In genomic region chr6:84619166-84619565, GRCm38 (mm10) we compare ENCODE assay signal across 36 mouse cellular contexts. TPM values are rescaled to one million over a fixed set of nuclear protein-coding genes. Genes with fewer than 3 reads are reported as not detected.
"Had no signal": no experiment of that assay in that cellular context is flagged by ENCODE, and none has a peak within 500 bp of the region (broad histone marks: within the 10 kb centered on the region; RNA-seq: fewer than 3 reads in every experiment).

No protein-coding gene starts in this region.

- ATAC-seq: liver, embryonic 12.5 days; liver, postnatal 0 days; lung, postnatal 0 days; midbrain, embryonic 13.5 days; midbrain, embryonic 15.5 days; midbrain, embryonic 16.5 days had no signal

- H3K4me2 ChIP-seq: limb, embryonic 12.5 days; limb, embryonic 13.5 days; limb, embryonic 15.5 days; liver, embryonic 11.5 days; liver, embryonic 12.5 days; liver, embryonic 13.5 days; liver, embryonic 15.5 days; lung, embryonic 14.5 days; lung, embryonic 15.5 days; midbrain, embryonic 11.5 days; midbrain, embryonic 12.5 days; midbrain, embryonic 13.5 days; midbrain, embryonic 15.5 days; neural tube, embryonic 12.5 days had no signal

- H3K4me3 ChIP-seq: limb, embryonic 10.5 days; limb, embryonic 12.5 days; limb, embryonic 13.5 days; limb, embryonic 15.5 days; liver, embryonic 12.5 days; liver, embryonic 13.5 days; liver, embryonic 15.5 days; lung, embryonic 15.5 days; megakaryocyte, embryonic 14.5 days; midbrain, embryonic 10.5 days; midbrain, embryonic 12.5 days; midbrain, embryonic 13.5 days; midbrain, embryonic 15.5 days; myocyte; neural tube, embryonic 12.5 days had no signal

- DNase-seq: left cerebral cortex, postnatal 4 days; liver; liver, embryonic 13.5 days; liver, postnatal 0 days; lung, adult 18-20 months; lung, adult 2 months; lung, embryonic 14.5 days; lung, postnatal 10 days; lung, postnatal 14 days; lung, postnatal 36 days; lung, postnatal 4 days; midbrain, embryonic 14.5 days had no signal

- H3K36me3 ChIP-seq: limb, embryonic 10.5 days; liver, embryonic 12.5 days; liver, embryonic 13.5 days; liver, embryonic 15.5 days; lung, embryonic 15.5 days; midbrain, embryonic 15.5 days had no signal

- H3K9ac ChIP-seq: limb, embryonic 12.5 days; limb, embryonic 13.5 days; limb, embryonic 15.5 days; liver, embryonic 12.5 days; liver, embryonic 13.5 days; liver, embryonic 14.5 days; liver, embryonic 15.5 days; liver, postnatal 0 days; lung, embryonic 14.5 days; lung, embryonic 15.5 days; midbrain, embryonic 12.5 days; midbrain, embryonic 13.5 days; midbrain, embryonic 15.5 days; neural tube, embryonic 12.5 days had no signal

- H3K9me3 ChIP-seq: limb, embryonic 10.5 days; limb, embryonic 12.5 days; limb, embryonic 13.5 days; limb, embryonic 15.5 days; liver, embryonic 12.5 days; liver, embryonic 13.5 days; liver, embryonic 15.5 days; lung, embryonic 15.5 days; megakaryocyte, embryonic 14.5 days; midbrain, embryonic 10.5 days; midbrain, embryonic 12.5 days; midbrain, embryonic 13.5 days; midbrain, embryonic 15.5 days; neural tube, embryonic 12.5 days had no signal

- H3K27ac ChIP-seq: limb, embryonic 10.5 days; limb, embryonic 12.5 days; limb, embryonic 13.5 days; limb, embryonic 15.5 days; liver, embryonic 12.5 days; liver, embryonic 13.5 days; liver, embryonic 14.5 days; liver, embryonic 15.5 days; lung, embryonic 15.5 days; macrophage; midbrain, embryonic 10.5 days; midbrain, embryonic 12.5 days; midbrain, embryonic 13.5 days; midbrain, embryonic 15.5 days; neural tube, embryonic 12.5 days had no signal

- H3K4me1 ChIP-seq: limb, embryonic 10.5 days; limb, embryonic 12.5 days; limb, embryonic 13.5 days; limb, embryonic 15.5 days; liver, embryonic 12.5 days; liver, embryonic 13.5 days; liver, embryonic 15.5 days; lung, embryonic 15.5 days; megakaryocyte, embryonic 14.5 days; midbrain, embryonic 12.5 days; midbrain, embryonic 13.5 days; midbrain, embryonic 15.5 days; neural tube, embryonic 12.5 days had no signal

- H3K27me3 ChIP-seq: limb, embryonic 12.5 days; limb, embryonic 13.5 days; limb, embryonic 15.5 days; liver, embryonic 12.5 days; liver, embryonic 13.5 days; liver, embryonic 15.5 days; lung, embryonic 15.5 days; midbrain, embryonic 12.5 days; midbrain, embryonic 13.5 days; midbrain, embryonic 15.5 days; neural tube, embryonic 12.5 days had no signal

RNA-seq across cellular contexts. Expression of gene Cyp26b1, which starts 25.5 kb away (rescaled TPM):
- total RNA-seq: megakaryocyte progenitor cell, adult 5-6 weeks; megakaryocyte, adult 5-6 weeks; megakaryocyte-erythroid progenitor cell, adult 5-6 weeks; monocyte, adult 5-6 weeks had no signal
